Mouse (Mus musculus) intestine, embryonic 16.5 days (tissue): ENCODE results near the gene 0610010F05Rik. TPM values are rescaled to one million over a fixed set of nuclear protein-coding genes. Genes with fewer than 3 reads are reported as not detected.

Experiments
- ATAC-seq: fragments of 200-750 bp; cut with Nextera tagmentation; 2 replicates; pipeline ENCODE4 v1.8.0; 2017; ENCODE audit warnings: moderate TSS enrichment, moderate library complexity
- H3K27ac ChIP-seq: fragments of 300-500 bp; sonication (generic); 2 replicates; pipeline ENCODE4 v1.5.1; 2014; ENCODE audit warnings: mild to moderate bottlenecking, low read length
- H3K27me3 ChIP-seq: fragments of 300-500 bp; sonication (generic); replicated peaks from 2 replicates; pipeline ENCODE4 v1.6.1; 2014; ENCODE audit warnings: low read length, control low read depth, mixed read lengths; ENCODE audit not compliant: control insufficient read depth, insufficient read depth
- H3K36me3 ChIP-seq: fragments of 300-500 bp; sonication (generic); 2 replicates; pipeline ENCODE4 v1.6.1; 2014; ENCODE audit warnings: low read length, control low read depth; ENCODE audit not compliant: control insufficient read depth, insufficient read depth
- H3K4me1 ChIP-seq: fragments of 300-500 bp; sonication (generic); 2 replicates; pipeline ENCODE4 v1.6.1; 2014; ENCODE audit warnings: low read length, control low read depth, mixed read lengths; ENCODE audit not compliant: control insufficient read depth, insufficient read depth
- H3K4me2 ChIP-seq: fragments of 300-500 bp; sonication (generic); 2 replicates; pipeline ENCODE4 v1.6.1; 2014; ENCODE audit warnings: low read depth, low read length, control low read depth
- H3K4me3 ChIP-seq: fragments of 300-500 bp; sonication (generic); 2 replicates; pipeline ENCODE4 v1.5.1; 2014; ENCODE audit warnings: mild to moderate bottlenecking, low read length
- H3K9ac ChIP-seq: fragments of 300-500 bp; sonication (generic); 2 replicates; pipeline ENCODE4 v1.6.1; 2014; ENCODE audit warnings: low read depth, low read length
- H3K9me3 ChIP-seq: fragments of 300-500 bp; sonication (generic); 2 replicates; pipeline ENCODE4 v1.6.1; 2016; ENCODE audit warnings: low read length, control low read depth; ENCODE audit not compliant: control insufficient read depth
- WGBS: fragments of 180-500 bp; shearing (Covaris S2); extraction: QIAGEN DNeasy Blood & Tissue Kit; methylation state at CpG from one replicate; pipeline ENCODE4 v1.1.7; 2014; 5-methylcytosine and 5-hydroxymethylcytosine counted together
- polyA plus RNA-seq: library from polyadenylated mRNA; unstranded; fragments of >200 nt; fragmentation: Nextera tagmentation; extraction: Ambion mirVana; gene quantifications from 2 replicates; pipeline ENCODE4 v1.2.1, GENCODE M21; 2015

0610010F05Rik gene
- polyA plus RNA-seq, 1 experiment from 2014 or later = 18.7 TPM

GRCm38 (mm10) chr11:23665798-23666501 is 32.5 kb upstream of the 0610010F05Rik start, which contains the start of gene Pex13:
Gene Pex13, minus strand, starts transcription at chr11:23665959.
- WGBS = under 1% methylated on average over 49 of the region's 49 CpGs
- Histone ChIP-seq H3K4me3 (peak within 1 kb of the TSS; percentile 79), H3K36me3 (no peaks in the 10 kb centered on the region), H3K27ac (peak within 1 kb of the TSS; percentile 99), H3K9ac (peak within 1 kb of the TSS; percentile 90), H3K4me1 (peaks cover 5% of the 10 kb centered on the region; the same call in 1 of the 2 replicates), H3K4me2 (peak within 1 kb of the TSS; percentile 58), H3K27me3 (no peaks in the 10 kb centered on the region), H3K9me3 (no peaks in the 10 kb centered on the region)
- ATAC-seq = peak; percentile 98

GRCm38 (mm10) chr11:23665311-23665786 is 31.9 kb upstream of the 0610010F05Rik start, which contains the start of gene Pus10:
Gene Pus10, plus strand, starts transcription at chr11:23665674.
- Histone ChIP-seq H3K27ac (peak within 1 kb of the TSS; percentile 99), H3K4me3 (peak within 1 kb of the TSS; percentile 79), H3K4me2 (peak within 1 kb of the TSS; percentile 58), H3K4me1 (peaks cover 5% of the 10 kb centered on the region; the same call in 1 of the 2 replicates), H3K27me3 (no peaks in the 10 kb centered on the region), H3K9me3 (no peaks in the 10 kb centered on the region), H3K9ac (peak within 1 kb of the TSS; percentile 90), H3K36me3 (no peaks in the 10 kb centered on the region)
- WGBS = under 1% methylated on average over 33 of the region's 40 CpGs
- peak; percentile 73 for ATAC-seq

- H3K4me3 ChIP-seq = no peak overlapping the region
- H3K4me1 ChIP-seq = peaks cover 5% of the 10 kb centered on the region; the same call in 1 of the 2 replicates
- H3K36me3 ChIP-seq = no peaks in the 10 kb centered on the region
- no peak overlapping the region for H3K9ac ChIP-seq
- H3K4me2 ChIP-seq = no peak overlapping the region
- no peak overlapping the region for H3K27ac ChIP-seq
- H3K9me3 ChIP-seq = no peaks in the 10 kb centered on the region
- no peak for ATAC-seq
- H3K27me3 ChIP-seq = no peaks in the 10 kb centered on the region
Measured at GRCm38 (mm10) chr11:23664232-23664631, 30.8 kb upstream of the 0610010F05Rik start.

GRCm38 (mm10) chr11:23657791-23658190 is 24.4 kb upstream of the 0610010F05Rik start:
- Histone ChIP-seq H3K27ac (no peak overlapping the region), H3K27me3 (no peaks in the 10 kb centered on the region), H3K9me3 (no peaks in the 10 kb centered on the region), H3K36me3 (no peaks in the 10 kb centered on the region), H3K4me3 (no peak overlapping the region), H3K9ac (no peak overlapping the region), H3K4me1 (0 out of 2 replicates have a peak, but pooled peaks cover 1% of the 10 kb centered on the region), H3K4me2 (no peak overlapping the region)
- ATAC-seq = no peak
- 83% methylated on average over 2 of the region's 2 CpGs for WGBS

GRCm38 (mm10) chr11:23653666-23654065 is 20.2 kb upstream of the 0610010F05Rik start:
- no peak for ATAC-seq
- Histone ChIP-seq H3K36me3 (no peaks in the 10 kb centered on the region), H3K4me2 (no peak overlapping the region), H3K27me3 (no peaks in the 10 kb centered on the region), H3K9ac (no peak overlapping the region), H3K4me3 (no peak overlapping the region), H3K27ac (no peak overlapping the region), H3K4me1 (no peaks in the 10 kb centered on the region), H3K9me3 (no peaks in the 10 kb centered on the region)
- WGBS = 79% methylated on average over 3 of the region's 3 CpGs

GRCm38 (mm10) chr11:23647835-23648234 is 14.4 kb upstream of the 0610010F05Rik start:
- Histone ChIP-seq H3K9me3 (no peaks in the 10 kb centered on the region), H3K36me3 (no peaks in the 10 kb centered on the region), H3K27me3 (no peaks in the 10 kb centered on the region), H3K27ac (no peak overlapping the region), H3K9ac (no peak overlapping the region), H3K4me3 (no peak overlapping the region), H3K4me1 (no peaks in the 10 kb centered on the region), H3K4me2 (no peak overlapping the region)
- 89% methylated on average over 3 of the region's 3 CpGs for WGBS
- no peak for ATAC-seq

GRCm38 (mm10) chr11:23647431-23647830 is 14.0 kb upstream of the 0610010F05Rik start:
- no peaks in the 10 kb centered on the region for H3K27me3 ChIP-seq

GRCm38 (mm10) chr11:23634573-23634972 is 1.1 kb upstream of the 0610010F05Rik start:
- no peak for ATAC-seq
- 62% methylated on average over 8 of the region's 8 CpGs for WGBS
- Histone ChIP-seq H3K4me3 (no peak overlapping the region), H3K27me3 (no peaks in the 10 kb centered on the region), H3K36me3 (no peaks in the 10 kb centered on the region), H3K27ac (no peak overlapping the region), H3K9me3 (no peaks in the 10 kb centered on the region), H3K4me2 (no peak overlapping the region), H3K4me1 (peaks cover 3% of the 10 kb centered on the region; the same call in 1 of the 2 replicates), H3K9ac (no peak overlapping the region)

More at GRCm38 (mm10) chr11:23647431-23647830, 14.0 kb upstream of the 0610010F05Rik start:
- Histone ChIP-seq H3K4me2 (no peak overlapping the region), H3K4me1 (no peaks in the 10 kb centered on the region), H3K4me3 (no peak overlapping the region), H3K9me3 (no peaks in the 10 kb centered on the region), H3K9ac (no peak overlapping the region), H3K36me3 (no peaks in the 10 kb centered on the region), H3K27ac (no peak overlapping the region)
- no peak for ATAC-seq

- peak overlapping the region; percentile 40 for H3K9ac ChIP-seq
- peaks cover 3% of the 10 kb centered on the region; the same call in 1 of the 2 replicates for H3K4me1 ChIP-seq
- 7% methylated on average over 7 of the region's 7 CpGs for WGBS
- H3K27ac ChIP-seq = peak overlapping the region; percentile 51; the same call in 1 of the 2 replicates
- no peaks in the 10 kb centered on the region for H3K27me3 ChIP-seq
- H3K4me2 ChIP-seq = peak overlapping the region; percentile 72
- peak overlapping the region; percentile 90 for H3K4me3 ChIP-seq
- peak; percentile 45 for ATAC-seq
- H3K9me3 ChIP-seq = no peaks in the 10 kb centered on the region
- H3K36me3 ChIP-seq = no peaks in the 10 kb centered on the region
Measured at GRCm38 (mm10) chr11:23633879-23634215, 408 bp upstream of the 0610010F05Rik start.
